Mouse (Mus musculus) spleen, adult 2 months (tissue): ENCODE data around the gene Cyth4.

Experiments
- CTCF ChIP-seq: fragments of 200-500 bp; IDR thresholded peaks from 2 replicates; pipeline ENCODE4 v1.5.1; 2011; ENCODE audit warnings: mild to moderate bottlenecking, inconsistent platforms; ENCODE audit not compliant: insufficient read depth, insufficient read length, insufficient replicate concordance; ENCODE audit errors: extremely low read depth
- POLR2A ChIP-seq: fragments of 200-500 bp; IDR thresholded peaks from 2 replicates; pipeline ENCODE4 v1.6.1; 2011; ENCODE audit warnings: low read depth, low read length, inconsistent platforms

DNA sequence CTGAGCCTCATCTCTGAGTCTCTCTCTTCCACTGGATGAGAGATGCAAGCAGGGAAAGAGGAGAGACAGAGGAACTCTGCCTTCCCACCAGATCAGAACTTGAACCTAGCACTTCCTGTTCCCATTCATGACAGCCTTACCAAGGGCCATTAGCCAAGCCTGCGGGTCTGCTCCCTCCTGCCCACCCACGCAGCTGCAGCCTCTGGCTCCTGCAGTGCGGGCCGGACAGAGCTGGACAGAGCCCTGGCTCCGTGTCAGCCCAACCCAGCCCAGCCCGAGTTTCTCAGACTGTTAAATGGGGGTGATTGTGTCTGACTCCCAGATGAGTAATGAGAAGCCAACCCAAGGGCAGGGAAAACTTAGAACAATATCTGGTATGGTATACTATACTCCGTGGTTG is 38.4 kb downstream of the Cyth4 start:
- TF ChIP-seq CTCF (no peak), POLR2A (no peak)
